Mouse (Mus musculus) embryonic facial prominence, embryonic 13.5 days (tissue): ENCODE results near the gene Meiob. TPM values are rescaled to one million over a fixed set of nuclear protein-coding genes. Genes with fewer than 3 reads are reported as not detected.

Source experiments
- ATAC-seq: fragments of 200-750 bp; cut with Nextera tagmentation; 2 replicates; pipeline ENCODE4 v1.8.0; 2017; ENCODE audit warnings: low read depth; ENCODE audit not compliant: insufficient number of reproducible peaks, insufficient read depth, low FRiP score, low TSS enrichment
- H3K27ac ChIP-seq: fragments of 300-500 bp; sonication (generic); 2 replicates; pipeline ENCODE4 v1.5.1; 2015; ENCODE audit warnings: moderate library complexity, mild to moderate bottlenecking, inconsistent platforms
- H3K27me3 ChIP-seq: fragments of 300-500 bp; sonication (generic); 2 replicates; pipeline ENCODE4 v1.6.1; 2015; ENCODE audit warnings: mild to moderate bottlenecking, inconsistent platforms
- H3K36me3 ChIP-seq: fragments of 300-500 bp; sonication (generic); 2 replicates; pipeline ENCODE4 v1.6.1; 2015; ENCODE audit warnings: mild to moderate bottlenecking, inconsistent platforms
- H3K4me1 ChIP-seq: fragments of 300-500 bp; sonication (generic); 2 replicates; pipeline ENCODE4 v1.6.1; 2015; ENCODE audit warnings: inconsistent platforms
- H3K4me2 ChIP-seq: fragments of 300-500 bp; sonication (generic); 2 replicates; pipeline ENCODE4 v1.6.1; 2015; ENCODE audit warnings: moderate library complexity, mild to moderate bottlenecking, inconsistent platforms
- H3K4me3 ChIP-seq: fragments of 300-500 bp; sonication (generic); 2 replicates; pipeline ENCODE4 v1.5.1; 2015; ENCODE audit warnings: mild to moderate bottlenecking, inconsistent platforms
- H3K9ac ChIP-seq: fragments of 300-500 bp; sonication (generic); 2 replicates; pipeline ENCODE4 v1.6.1; 2015; ENCODE audit warnings: mild to moderate bottlenecking, inconsistent platforms
- H3K9me3 ChIP-seq: fragments of 300-500 bp; sonication (generic); 2 replicates; pipeline ENCODE4 v1.6.1; 2016; ENCODE audit warnings: inconsistent platforms
- WGBS: fragments of 180-500 bp; shearing (Covaris S2); methylation state at CpG from one replicate; pipeline ENCODE4 v1.1.7; 2015; ENCODE audit warnings: mixed read lengths; 5-methylcytosine and 5-hydroxymethylcytosine counted together
- polyA plus RNA-seq: library from polyadenylated mRNA; unstranded; fragments of >200 nt; fragmentation: Nextera tagmentation; extraction: Ambion mirVana; gene quantifications from 2 replicates; pipeline ENCODE4 v1.2.1, GENCODE M21; 2015

The Meiob gene
- polyA plus RNA-seq, 1 experiment from 2014 or later = not detected

GRCm38 (mm10) chr17:24794791-24795190 is 9.3 kb upstream of the Meiob start:
- Histone ChIP-seq H3K4me2 (no peak overlapping the region), H3K27me3 (no peaks in the 10 kb centered on the region), H3K4me3 (no peak overlapping the region), H3K36me3 (no peaks in the 10 kb centered on the region), H3K9ac (no peak overlapping the region), H3K27ac (no peak overlapping the region), H3K9me3 (no peaks in the 10 kb centered on the region), H3K4me1 (no peaks in the 10 kb centered on the region)
- ATAC-seq = no peak
- 70% methylated on average over 12 of the region's 12 CpGs for WGBS

- Histone ChIP-seq H3K9ac (no peak overlapping the region), H3K4me1 (no peaks in the 10 kb centered on the region), H3K9me3 (no peaks in the 10 kb centered on the region), H3K27me3 (no peaks in the 10 kb centered on the region), H3K36me3 (no peaks in the 10 kb centered on the region), H3K4me3 (no peak overlapping the region), H3K27ac (no peak overlapping the region), H3K4me2 (no peak overlapping the region)
- 62% methylated on average over 3 of the region's 3 CpGs for WGBS
- no peak for ATAC-seq
Measured at GRCm38 (mm10) chr17:24796969-24797368, 7.1 kb upstream of the Meiob start.

GRCm38 (mm10) chr17:24798229-24798628 is 5.9 kb upstream of the Meiob start:
- Histone ChIP-seq H3K27ac (no peak overlapping the region), H3K9ac (no peak overlapping the region), H3K4me3 (no peak overlapping the region), H3K36me3 (no peaks in the 10 kb centered on the region), H3K4me2 (no peak overlapping the region), H3K27me3 (no peaks in the 10 kb centered on the region), H3K4me1 (no peaks in the 10 kb centered on the region), H3K9me3 (no peaks in the 10 kb centered on the region)
- WGBS = 43% methylated on average over 9 of the region's 9 CpGs
- no peak for ATAC-seq

- Histone ChIP-seq H3K27ac (no peak overlapping the region), H3K27me3 (peaks cover 5% of the 10 kb centered on the region), H3K4me1 (peaks cover under 1% of the 10 kb centered on the region; the same call in 1 of the 2 replicates), H3K9ac (no peak overlapping the region), H3K4me3 (no peak overlapping the region), H3K36me3 (no peaks in the 10 kb centered on the region), H3K9me3 (no peaks in the 10 kb centered on the region), H3K4me2 (no peak overlapping the region)
- WGBS = 87% methylated on average over 4 of the region's 4 CpGs
- ATAC-seq = no peak
Measured at GRCm38 (mm10) chr17:24799476-24799875, 4.6 kb upstream of the Meiob start.

- Histone ChIP-seq H3K4me2 (no peak overlapping the region), H3K4me3 (no peak overlapping the region), H3K9me3 (no peaks in the 10 kb centered on the region), H3K27me3 (peaks cover 15% of the 10 kb centered on the region), H3K4me1 (peaks cover 4% of the 10 kb centered on the region), H3K36me3 (no peaks in the 10 kb centered on the region), H3K27ac (no peak overlapping the region), H3K9ac (no peak overlapping the region)
- no peak for ATAC-seq
- WGBS = 43% methylated on average over 3 of the region's 3 CpGs
Measured at GRCm38 (mm10) chr17:24800524-24800923, 3.6 kb upstream of the Meiob start.

- H3K4me3 ChIP-seq = no peak overlapping the region
- H3K27ac ChIP-seq = no peak overlapping the region
- H3K9ac ChIP-seq = no peak overlapping the region
- ATAC-seq = no peak
- H3K36me3 ChIP-seq = no peaks in the 10 kb centered on the region
- peaks cover 19% of the 10 kb centered on the region for H3K27me3 ChIP-seq
- no peak overlapping the region for H3K4me2 ChIP-seq
- H3K4me1 ChIP-seq = no peaks in the 10 kb centered on the region
- H3K9me3 ChIP-seq = no peaks in the 10 kb centered on the region
- 64% methylated on average over 3 of the region's 3 CpGs for WGBS
Measured at GRCm38 (mm10) chr17:24811211-24811610, 7.1 kb downstream of the Meiob start.

GRCm38 (mm10) chr17:24812215-24812614 is 8.1 kb downstream of the Meiob start:
- ATAC-seq = no peak
- 44% methylated on average over 2 of the region's 2 CpGs for WGBS

GRCm38 (mm10) chr17:24815256-24815655 is 11.2 kb downstream of the Meiob start:
- Histone ChIP-seq H3K4me2 (no peak overlapping the region), H3K4me1 (no peaks in the 10 kb centered on the region), H3K9ac (no peak overlapping the region), H3K36me3 (no peaks in the 10 kb centered on the region), H3K9me3 (no peaks in the 10 kb centered on the region), H3K27me3 (peaks cover 5% of the 10 kb centered on the region; the same call in 1 of the 2 replicates), H3K27ac (no peak overlapping the region), H3K4me3 (no peak overlapping the region)
- 77% methylated on average over 5 of the region's 5 CpGs for WGBS
- ATAC-seq = no peak

More at GRCm38 (mm10) chr17:24812215-24812614, 8.1 kb downstream of the Meiob start:
- Histone ChIP-seq H3K9me3 (no peaks in the 10 kb centered on the region), H3K4me1 (no peaks in the 10 kb centered on the region), H3K4me2 (no peak overlapping the region), H3K27ac (no peak overlapping the region), H3K4me3 (no peak overlapping the region), H3K36me3 (no peaks in the 10 kb centered on the region), H3K27me3 (peaks cover 13% of the 10 kb centered on the region), H3K9ac (no peak overlapping the region)

GRCm38 (mm10) chr17:24817503-24817902 is 13.4 kb downstream of the Meiob start:
- ATAC-seq = no peak
- H3K9ac ChIP-seq = no peak overlapping the region
- no peaks in the 10 kb centered on the region for H3K4me1 ChIP-seq
- peaks cover 17% of the 10 kb centered on the region; the same call in 1 of the 2 replicates for H3K27me3 ChIP-seq
- no peak overlapping the region for H3K4me2 ChIP-seq
- 26% methylated on average over 1 of the region's 1 CpGs for WGBS
- no peak overlapping the region for H3K27ac ChIP-seq
- no peak overlapping the region for H3K4me3 ChIP-seq
- H3K36me3 ChIP-seq = no peaks in the 10 kb centered on the region
- H3K9me3 ChIP-seq = no peaks in the 10 kb centered on the region

- WGBS = 54% methylated on average over 6 of the region's 6 CpGs
- no peak for ATAC-seq
- H3K4me2 ChIP-seq = no peak overlapping the region
- H3K27ac ChIP-seq = no peak overlapping the region
- no peak overlapping the region for H3K4me3 ChIP-seq
- no peaks in the 10 kb centered on the region for H3K9me3 ChIP-seq
- no peaks in the 10 kb centered on the region for H3K36me3 ChIP-seq
- H3K9ac ChIP-seq = no peak overlapping the region
- H3K4me1 ChIP-seq = no peaks in the 10 kb centered on the region
- peaks cover 15% of the 10 kb centered on the region; the same call in 1 of the 2 replicates for H3K27me3 ChIP-seq
Measured at GRCm38 (mm10) chr17:24818172-24818571, 14.1 kb downstream of the Meiob start.

GRCm38 (mm10) chr17:24819469-24819868 is 15.4 kb downstream of the Meiob start:
- H3K4me3 ChIP-seq = no peak overlapping the region
- no peak for ATAC-seq
- H3K27ac ChIP-seq = no peak overlapping the region
- no peak overlapping the region for H3K9ac ChIP-seq
- no peaks in the 10 kb centered on the region for H3K4me1 ChIP-seq
- no peaks in the 10 kb centered on the region for H3K36me3 ChIP-seq
- H3K27me3 ChIP-seq = peaks cover 15% of the 10 kb centered on the region
- H3K4me2 ChIP-seq = no peak overlapping the region
- 66% methylated on average over 2 of the region's 2 CpGs for WGBS
- H3K9me3 ChIP-seq = no peaks in the 10 kb centered on the region

- WGBS = 56% methylated on average over 3 of the region's 3 CpGs
- no peak overlapping the region for H3K4me2 ChIP-seq
- no peak overlapping the region for H3K9ac ChIP-seq
- no peaks in the 10 kb centered on the region for H3K4me1 ChIP-seq
- no peak for ATAC-seq
- no peaks in the 10 kb centered on the region for H3K9me3 ChIP-seq
- no peak overlapping the region for H3K4me3 ChIP-seq
- H3K27ac ChIP-seq = no peak overlapping the region
- peaks cover 28% of the 10 kb centered on the region for H3K27me3 ChIP-seq
- no peaks in the 10 kb centered on the region for H3K36me3 ChIP-seq
Measured at GRCm38 (mm10) chr17:24821351-24822280, 17.5 kb downstream of the Meiob start.
